Mouse (Mus musculus): ENCODE measurements around the gene Rbm14. TPM values are rescaled to one million over a fixed set of nuclear protein-coding genes. Genes with fewer than 3 reads are reported as not detected.
"Not testable (repeated sequence)": the region's sequence is repeated elsewhere in the genome, so short reads cannot be mapped to it uniquely, and the experiment has no call there.

Rbm14 gene
- total RNA-seq, 2 experiments from 2014 or later = 49.9 to 59.8 TPM

GRCm38 (mm10) chr19:4817182-4817835 lies 5.9 kb upstream of the Rbm14 start:
- no peak for DNase-seq (ENCODE audit: low spot score in 2 of 2)

DNA sequence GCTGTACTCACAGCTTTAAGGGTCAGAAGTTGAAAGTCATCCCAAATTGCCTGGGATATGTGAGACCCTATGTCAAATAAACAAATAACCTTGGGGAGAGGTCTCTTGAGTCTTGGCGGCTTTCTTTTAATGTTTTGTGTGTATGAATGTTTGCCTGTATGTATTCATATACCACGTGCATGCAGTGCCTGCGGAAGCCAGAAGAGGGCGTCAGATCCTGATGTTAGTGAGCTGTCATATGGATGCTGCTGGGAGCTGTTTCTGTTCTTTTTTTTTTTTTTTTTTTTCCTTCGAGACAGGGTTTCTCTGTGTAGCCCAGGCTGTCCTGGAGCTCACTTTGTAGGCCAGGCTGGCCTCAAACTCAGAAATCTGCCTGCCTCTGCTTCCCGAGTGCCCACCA lies 1.6 kb upstream of the Rbm14 start:
- no peak for DNase-seq (ENCODE audit: low spot score in 2 of 2)
- intact Hi-C loops (cut with DNase I) = no loop called here

More at GRCm38 (mm10) chr19:4817182-4817835, 5.9 kb upstream of the Rbm14 start:
- intact Hi-C loops (cut with DNase I) = no loop called here

DNA sequence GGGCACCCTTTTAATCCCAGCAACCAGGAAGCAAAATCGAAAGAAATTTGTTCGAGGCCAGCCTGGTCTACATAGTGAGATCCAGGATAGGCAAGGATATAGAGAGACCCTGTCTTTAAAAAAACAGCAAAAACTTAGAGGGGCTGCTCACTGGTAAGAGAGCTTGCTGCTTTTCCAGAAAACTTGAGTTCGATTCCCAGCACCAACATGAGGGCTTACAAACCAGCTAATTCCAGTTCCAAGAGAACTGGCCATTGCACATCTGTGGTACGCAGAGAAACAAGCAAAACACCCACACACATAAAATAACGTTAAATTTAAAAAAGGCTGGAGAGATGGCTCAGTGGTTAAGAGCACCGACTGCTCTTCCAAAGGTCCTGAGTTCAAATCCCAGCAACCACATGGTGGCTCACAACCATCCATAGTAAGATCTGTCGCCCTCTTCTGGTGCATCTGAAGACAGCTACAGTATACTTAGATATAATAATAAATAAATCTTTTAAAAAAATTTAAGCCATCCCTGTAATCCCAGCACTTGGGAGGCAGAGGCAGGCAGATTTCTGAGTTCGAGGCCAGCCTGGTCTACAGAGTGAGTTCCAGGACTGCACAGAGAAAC lies 1.0 kb upstream of the Rbm14 start:
- intact Hi-C loops (cut with DNase I); DNase-seq (ENCODE audit: low spot score in 2 of 2): not testable (repeated sequence)

DNA sequence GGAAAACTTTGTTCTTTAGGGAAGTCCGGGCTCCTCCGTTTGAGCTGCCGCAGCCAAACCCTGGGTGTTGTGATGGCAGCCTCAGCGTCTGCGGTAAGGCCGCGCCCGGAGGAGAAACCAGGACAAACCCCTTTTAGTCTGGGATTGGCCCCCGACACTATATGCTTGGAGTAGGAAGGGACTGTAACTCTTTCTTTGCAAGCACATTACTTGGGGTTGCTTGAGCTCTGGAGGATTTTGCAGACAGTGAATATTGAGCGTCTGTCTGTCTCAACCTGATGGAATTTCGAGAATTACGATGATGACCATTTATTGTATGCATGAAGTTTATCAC lies 442 bp upstream of the Rbm14 start:
- intact Hi-C loops (cut with DNase I) = loop anchor here (1.0 kb wide), 1 partner anchor 56 kb away; the partner anchor contains the start of gene Rbm4b
- DNase-seq (ENCODE audit: low spot score in 2 of 2) = no peak

DNA sequence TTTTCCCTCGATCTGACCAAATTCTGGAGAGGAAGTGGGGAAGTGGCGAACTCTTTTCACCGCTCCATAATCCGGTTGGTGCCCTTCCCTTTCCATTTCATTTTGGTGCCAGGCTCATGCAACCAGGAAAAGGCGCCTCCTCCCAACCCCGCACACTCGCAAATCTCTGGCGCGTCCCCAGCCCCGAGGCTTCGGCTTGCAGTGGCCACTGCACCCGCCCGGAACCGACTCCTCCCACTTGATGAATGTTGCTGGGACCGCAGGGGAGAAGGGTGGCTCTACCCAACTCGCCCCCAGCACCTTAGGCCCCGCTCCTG lies 730 bp downstream of the Rbm14 start:
- no peak for DNase-seq (ENCODE audit: low spot score in 2 of 2)
- intact Hi-C loops (cut with DNase I) = loop anchor here (1.0 kb wide), 1 partner anchor 54 kb away; the partner anchor contains the start of gene Rbm4b

GRCm38 (mm10) chr19:4810309-4810708 lies 1.1 kb downstream of the Rbm14 start:
- intact Hi-C loops (cut with DNase I) = no loop called here
- no peak for DNase-seq (ENCODE audit: low spot score in 2 of 2)

DNA sequence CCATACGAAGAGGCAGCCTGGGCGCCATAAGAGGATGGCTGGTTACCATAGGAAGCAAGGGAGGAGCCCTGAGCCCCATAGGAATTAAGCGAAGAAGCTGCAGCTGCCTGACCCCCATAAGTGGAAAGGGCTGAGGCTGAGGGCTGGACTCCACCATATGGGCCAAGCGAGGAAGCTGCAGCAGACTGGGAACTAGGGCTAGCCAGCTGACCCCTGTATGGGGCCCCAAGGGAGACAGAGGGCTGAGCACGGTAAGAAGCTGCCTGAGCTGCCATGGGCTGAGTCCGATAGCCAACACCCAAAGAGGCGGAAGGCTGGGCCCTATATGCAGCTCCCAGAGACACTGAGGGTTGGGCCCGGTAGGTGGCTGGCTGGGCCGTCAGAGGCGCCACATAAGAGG lies 8.2 kb downstream of the Rbm14 start:
- no peak for DNase-seq (ENCODE audit: low spot score in 2 of 2)
- intact Hi-C loops (cut with DNase I) = no loop called here

GRCm38 (mm10) chr19:4802691-4803091 lies 8.7 kb downstream of the Rbm14 start:
- DNase-seq (ENCODE audit: low spot score in 2 of 2) = no peak
- intact Hi-C loops (cut with DNase I) = no loop called here

GRCm38 (mm10) chr19:4799083-4799482 lies 12.4 kb downstream of the Rbm14 start:
- DNase-seq (ENCODE audit: low spot score in 2 of 2) = no peak
- intact Hi-C loops (cut with DNase I) = no loop called here

- DNase-seq (ENCODE audit: low spot score in 2 of 2) = peak in 1 of 2 experiments; percentile 75
- intact Hi-C loops (cut with DNase I) = no loop called here
These were observed 13.6 kb downstream of the Rbm14 start for GRCm38 (mm10) chr19:4797846-4798245.

DNA sequence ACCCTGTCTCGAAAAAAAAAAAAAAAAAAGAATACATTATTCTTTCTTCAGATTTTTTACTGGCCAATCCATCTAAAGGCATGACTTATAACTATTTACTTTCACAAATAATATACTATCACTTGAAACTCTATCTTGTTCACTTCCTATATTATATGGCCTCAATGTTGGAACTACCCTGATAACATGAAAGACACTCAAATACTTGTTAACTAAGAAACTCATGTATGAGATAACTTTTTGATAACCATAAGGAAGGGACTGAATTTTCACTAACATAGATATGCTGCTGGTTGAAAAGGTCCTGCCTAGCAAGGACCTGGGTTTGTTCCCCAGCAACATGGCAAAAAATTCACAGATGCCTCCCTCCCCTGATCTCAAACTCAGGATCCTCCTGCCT lies 15.5 kb downstream of the Rbm14 start:
- intact Hi-C loops (cut with DNase I) = no loop called here
- DNase-seq (ENCODE audit: low spot score in 2 of 2) = no peak

- peak; percentile 98 to 100 for DNase-seq (ENCODE audit: low spot score in 2 of 2)
- intact Hi-C loops (cut with DNase I) = no loop called here
These were observed 17.5 kb downstream of the Rbm14 start, which contains the start of gene Rbm4 for GRCm38 (mm10) chr19:4793831-4794422. Rbm4 (minus strand) TSS chr19:4793901.

DNA sequence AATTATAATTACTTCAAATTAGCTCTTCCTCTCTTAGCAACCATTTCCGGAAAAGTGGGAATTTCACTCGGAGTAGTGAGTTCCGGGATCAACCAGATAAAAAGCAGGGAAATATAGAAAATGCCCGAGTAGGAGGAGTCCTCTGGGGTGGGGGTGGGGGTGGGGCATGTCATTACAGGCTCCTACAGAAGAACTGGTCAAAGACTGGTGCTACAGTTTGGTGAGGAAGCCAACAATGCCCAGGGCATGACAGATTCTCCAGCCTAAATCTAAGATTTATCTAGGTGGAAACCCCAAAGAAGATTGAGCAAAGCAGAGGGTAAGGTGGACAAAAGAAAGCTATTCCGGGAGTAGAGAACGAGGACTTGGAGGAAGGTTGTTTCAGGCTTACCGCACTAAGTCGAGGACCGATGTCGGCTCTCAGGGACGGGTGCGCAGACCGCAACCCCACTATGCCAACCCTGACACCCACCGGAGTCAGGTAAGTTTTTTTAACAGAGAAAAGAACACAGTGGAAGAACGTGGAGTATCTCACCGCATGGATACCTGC lies 18.1 kb downstream of the Rbm14 start:
- intact Hi-C loops (cut with DNase I) = no loop called here

DNA sequence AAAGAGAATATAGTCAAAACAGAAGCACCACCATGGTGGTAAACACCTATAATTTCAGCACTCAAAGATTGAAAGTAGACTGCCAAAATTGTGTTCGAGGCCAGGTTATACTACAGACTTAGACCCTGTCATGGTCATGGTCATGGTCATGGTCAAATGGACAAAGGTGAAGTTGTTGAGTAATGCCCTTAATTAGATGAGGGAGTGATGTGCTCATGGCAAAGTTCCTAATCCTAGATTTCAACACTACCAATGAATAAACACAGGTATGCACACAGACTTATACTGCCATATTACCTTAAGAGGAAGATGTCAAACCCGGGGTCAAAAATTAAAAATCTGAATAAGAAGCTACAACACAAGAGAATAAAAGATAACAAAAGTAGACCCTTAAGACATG lies 25.1 kb downstream of the Rbm14 start:
- DNase-seq (ENCODE audit: low spot score in 2 of 2) = no peak
- intact Hi-C loops (cut with DNase I) = no loop called here

More for the DNA sequence above, 18.1 kb downstream of the Rbm14 start:
- DNase-seq (ENCODE audit: low spot score in 2 of 2) = no peak

GRCm38 (mm10) chr19:4785206-4785605 lies 26.2 kb downstream of the Rbm14 start:
- intact Hi-C loops (cut with DNase I) = no loop called here
- no peak for DNase-seq (ENCODE audit: low spot score in 2 of 2)

- no peak for DNase-seq (ENCODE audit: low spot score in 2 of 2)
- intact Hi-C loops (cut with DNase I) = no loop called here
These were observed 28.5 kb downstream of the Rbm14 start for GRCm38 (mm10) chr19:4782891-4783290.

- no peak for DNase-seq (ENCODE audit: low spot score in 2 of 2)
- intact Hi-C loops (cut with DNase I) = no loop called here
These were observed 38.6 kb downstream of the Rbm14 start for GRCm38 (mm10) chr19:4772785-4773184.

DNA sequence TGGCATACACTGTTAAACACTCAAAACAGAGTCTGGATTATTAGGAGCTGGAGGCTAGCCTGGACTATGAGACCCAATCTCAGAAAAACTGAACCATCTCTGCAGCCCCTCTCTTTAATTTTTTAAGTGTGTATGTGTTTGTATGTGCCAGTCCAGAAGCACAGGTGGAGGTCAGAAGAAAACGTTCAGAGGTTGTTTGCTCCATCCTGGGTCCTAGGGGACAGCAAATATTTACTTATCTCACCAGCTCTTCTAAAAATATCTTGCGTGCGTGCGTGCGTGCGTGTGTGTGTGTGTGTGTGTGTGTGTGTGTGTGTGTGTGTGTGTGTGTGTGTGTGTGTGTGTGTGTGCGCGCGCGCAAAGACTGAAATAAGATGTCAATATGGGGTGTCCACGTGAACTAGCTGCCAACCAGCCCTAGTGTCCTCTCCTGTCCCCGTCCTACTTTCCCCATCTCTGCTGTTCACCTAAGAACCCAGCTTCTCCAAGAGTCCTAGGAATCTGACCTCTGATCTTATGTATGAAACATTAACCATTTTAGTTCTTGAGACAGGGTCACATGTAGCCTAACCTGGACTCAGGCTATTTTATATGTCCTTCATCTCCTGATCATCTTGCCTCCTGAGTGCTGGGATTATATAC lies 43.8 kb downstream of the Rbm14 start:
- intact Hi-C loops (cut with DNase I) = no loop called here
- DNase-seq (ENCODE audit: low spot score in 2 of 2) = no peak

DNA sequence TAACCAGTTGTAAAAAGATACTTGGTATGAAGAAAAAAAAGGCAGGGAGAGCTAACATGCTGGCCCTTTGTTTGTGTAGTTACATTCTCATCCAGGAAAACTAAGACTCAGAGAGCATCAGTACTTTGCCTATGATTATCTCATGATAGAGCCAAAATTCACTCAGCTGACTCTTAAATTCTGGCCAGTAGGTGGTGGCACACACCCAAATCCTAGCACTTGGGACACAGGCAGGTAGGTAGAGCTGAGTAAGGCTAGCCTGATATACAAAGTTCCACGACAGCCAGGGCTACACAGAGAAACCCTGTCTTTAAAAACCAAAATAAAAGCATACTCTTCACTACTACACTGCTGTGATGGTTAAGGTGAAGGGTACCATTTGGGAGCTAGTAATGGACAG lies 48.6 kb downstream of the Rbm14 start:
- intact Hi-C loops (cut with DNase I) = no loop called here

DNA sequence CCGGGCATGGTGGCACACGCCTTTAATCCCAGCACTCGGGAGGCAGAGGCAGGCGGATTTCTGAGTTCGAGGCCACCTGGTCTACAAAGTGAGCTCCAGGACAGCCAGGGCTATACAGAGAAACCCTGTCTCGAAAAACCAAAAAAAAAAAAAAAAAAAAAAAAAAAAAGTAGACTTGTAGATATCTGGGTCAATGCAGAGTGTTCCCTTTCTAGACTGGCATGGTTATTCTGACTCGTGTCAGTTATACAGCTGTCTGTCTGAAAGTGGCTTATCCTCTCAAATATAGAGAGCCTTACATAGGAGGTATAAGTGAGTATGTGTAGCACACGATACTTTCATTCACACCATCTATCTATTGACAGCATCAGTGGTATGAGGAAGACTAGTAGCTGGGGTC lies 50.9 kb downstream of the Rbm14 start:
- DNase-seq (ENCODE audit: low spot score in 2 of 2); intact Hi-C loops (cut with DNase I): not testable (repeated sequence)

More for the DNA sequence above, 48.6 kb downstream of the Rbm14 start:
- DNase-seq (ENCODE audit: low spot score in 2 of 2) = no peak
